Mouse (Mus musculus) urinary bladder, adult 2 months (tissue): ENCODE data around the gene Zc3h8. TPM values are rescaled to one million over a fixed set of nuclear protein-coding genes. Genes with fewer than 3 reads are reported as not detected.

Source experiments
- DNase-seq: peaks from one replicate; pipeline ENCODE4 v3.0.0; 2022; ENCODE audit warnings: low spot score
- polyA plus RNA-seq: library from polyadenylated mRNA; depleted of rRNA; stranded (reverse); fragments of >200 nt; gene quantifications from 2 replicates; pipeline ENCODE4 v1.2.3, GENCODE M21; 2012; rRNA removed

The Zc3h8 gene
- polyA plus RNA-seq, 1 experiment = 4.1 TPM

GRCm38 (mm10) chr2:128892180-128892721, 51.6 kb downstream of the Zc3h8 start:
- no peak for DNase-seq

GRCm38 (mm10) chr2:128890661-128891335, 53.1 kb downstream of the Zc3h8 start:
- no peak for DNase-seq

- DNase-seq = no peak
Measured at GRCm38 (mm10) chr2:128887866-128888550, 55.9 kb downstream of the Zc3h8 start.

GRCm38 (mm10) chr2:128885225-128885811, 58.6 kb downstream of the Zc3h8 start:
- no peak for DNase-seq

GRCm38 (mm10) chr2:128881236-128881635, 62.6 kb downstream of the Zc3h8 start:
- no peak for DNase-seq

Other genes with a start within 250 kb of the Zc3h8 start
- gene Mertk, start 245.1 kb downstream of the Zc3h8 start, polyA plus RNA-seq = 6.8 and 10.0 TPM in 2 replicates
- gene Tmem87b, start 126.0 kb downstream of the Zc3h8 start, polyA plus RNA-seq = 35.2 and 35.6 TPM in 2 replicates
- gene Fbln7, start 81.1 kb downstream of the Zc3h8 start, polyA plus RNA-seq = 1.7 and 2.0 TPM in 2 replicates
- 2.4 and 4.6 TPM in 2 replicates for gene Zc3h6, start 23.3 kb upstream of the Zc3h8 start, polyA plus RNA-seq
- gene Gm10762, start 23.6 kb upstream of the Zc3h8 start, polyA plus RNA-seq = 3.8 and 4.0 TPM in 2 replicates
- 0.13 and 0.17 TPM in 2 replicates for gene Vinac1, start 104.1 kb upstream of the Zc3h8 start, polyA plus RNA-seq
- 10.1 and 12.0 TPM in 2 replicates for gene Ttl, start 121.9 kb upstream of the Zc3h8 start, polyA plus RNA-seq
- 18.3 and 19.1 TPM in 2 replicates for gene Polr1b, start 156.9 kb upstream of the Zc3h8 start, polyA plus RNA-seq
- gene Chchd5, start 185.6 kb upstream of the Zc3h8 start, polyA plus RNA-seq = 19.4 and 19.5 TPM in 2 replicates